ENCODE assay signal across 11 mouse cellular contexts in genomic region chr6:146284921-146285565, GRCm38 (mm10).
"Had no signal": no experiment of that assay in that cellular context is flagged by ENCODE, and none has a peak within 500 bp of the region (broad histone marks: within the 10 kb centered on the region; RNA-seq: fewer than 3 reads in every experiment).

No protein-coding gene starts in this region.

- H3K27me3 ChIP-seq: limb, embryonic 12.5 days; midbrain, embryonic 12.5 days; stomach, embryonic 15.5 days had no signal

- H3K4me2 ChIP-seq: limb, embryonic 12.5 days; midbrain, embryonic 12.5 days; stomach, embryonic 15.5 days had no signal

- H3K4me3 ChIP-seq: limb, embryonic 12.5 days; midbrain, embryonic 12.5 days; stomach, embryonic 15.5 days had no signal

- H3K36me3 ChIP-seq: limb, embryonic 12.5 days; midbrain, embryonic 12.5 days; stomach, embryonic 15.5 days had no signal

- H3K9me3 ChIP-seq: midbrain, embryonic 12.5 days; stomach, embryonic 15.5 days had no signal

- DNase-seq: kidney, adult 9 months; kidney, postnatal 25 days; lung, adult 18-20 months; right cerebral cortex, adult 18-20 months; thymus, postnatal 4 days had no signal

- H3K27ac ChIP-seq: liver, embryonic 14.5 days; midbrain, embryonic 12.5 days; stomach, embryonic 15.5 days had no signal

- H3K9ac ChIP-seq: limb, embryonic 12.5 days; liver, embryonic 14.5 days; midbrain, embryonic 12.5 days; stomach, embryonic 15.5 days had no signal

- ATAC-seq: inflammation-experienced regulatory T-cells, adult 6 months; midbrain, embryonic 16.5 days had no signal
